Mouse (Mus musculus) myocyte (in vitro differentiated cells): ENCODE data around the gene Hmgn5.

Experiments
- CEBPB ChIP-seq: IDR thresholded peaks from 2 replicates; pipeline ENCODE4 v1.6.1; 2011; ENCODE audit warnings: mild to moderate bottlenecking, moderate library complexity; ENCODE audit not compliant: poor library complexity, insufficient read depth, severe bottlenecking
- MAX ChIP-seq: IDR thresholded peaks from one replicate; pipeline ENCODE4 v1.6.1; 2011; ENCODE audit warnings: low read depth, mild to moderate bottlenecking, control low read depth
- TCF3 ChIP-seq: IDR thresholded peaks from one replicate; pipeline ENCODE4 v1.6.1; 2011; ENCODE audit warnings: low read depth, control low read depth; ENCODE audit not compliant: insufficient read length

- TF ChIP-seq TCF3: no peak
- no peak for TF ChIP-seq MAX
- TF ChIP-seq CEBPB: no peak
These were observed 703 bp downstream of the Hmgn5 start for GRCm38 (mm10) chrX:109012371-109013031.
